Mouse (Mus musculus) gastrocnemius, adult 8-10 months (tissue): ENCODE measurements around the gene Slc25a30. TPM values are rescaled to one million over a fixed set of nuclear protein-coding genes. Genes with fewer than 3 reads are reported as not detected.

Experiments
- DNase-seq, 2 experiments: peaks; one replicate each; pipeline ENCODE4 v3.0.0; 2022; ENCODE audit warnings: low spot score in 2 of 2
- total RNA-seq, 4 experiments: library from RNA; stranded (reverse); gene quantifications; 2 replicates each; pipeline ENCODE4 v1.2.4; 2022

Slc25a30 gene
- total RNA-seq, 4 experiments from 2014 or later = 5.9 to 12.2 (median 7.2) TPM

DNA sequence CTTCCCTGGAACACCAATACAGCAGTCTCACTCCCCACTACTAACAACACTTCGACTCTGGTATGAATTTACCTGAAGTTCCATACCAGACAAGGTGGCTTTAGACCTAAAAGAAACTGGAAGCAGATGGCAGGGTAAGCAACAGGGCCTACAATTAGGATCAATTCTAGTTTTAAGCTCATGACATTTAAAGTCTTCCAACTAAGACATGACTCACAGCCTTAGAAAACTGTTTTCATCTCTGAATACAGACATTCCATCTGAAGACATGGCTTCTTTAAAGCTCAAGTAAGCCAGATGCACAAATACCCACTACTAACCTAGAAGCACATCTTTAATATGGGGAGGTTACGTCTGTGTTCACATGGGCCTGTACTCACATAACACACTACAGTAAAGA, 38.9 kb downstream of the Slc25a30 start:
- DNase-seq = no peak

DNA sequence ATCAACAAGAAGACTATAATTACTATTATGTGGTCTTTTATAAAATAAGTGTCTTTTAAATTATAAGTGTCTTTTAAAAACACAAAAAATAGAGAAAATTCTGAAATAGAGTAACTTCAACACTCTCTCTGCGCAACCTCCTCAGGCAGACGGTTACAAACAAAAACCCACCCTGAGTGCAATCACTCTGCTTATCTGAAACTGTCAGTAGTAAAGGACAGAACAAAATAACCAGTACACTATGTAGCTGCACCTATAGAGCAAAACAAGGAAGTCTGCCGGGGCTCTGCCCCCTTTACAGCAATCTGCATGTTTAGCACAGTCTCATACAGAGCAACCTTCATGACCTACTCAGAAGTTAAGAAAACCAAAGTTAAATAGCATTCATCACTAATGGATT, 44.9 kb downstream of the Slc25a30 start:
- no peak for DNase-seq

GRCm38 (mm10) chr14:75735597-75735996, 51.2 kb downstream of the Slc25a30 start:
- DNase-seq = no peak

GRCm38 (mm10) chr14:75732631-75733030, 54.2 kb downstream of the Slc25a30 start:
- DNase-seq = no peak

DNA sequence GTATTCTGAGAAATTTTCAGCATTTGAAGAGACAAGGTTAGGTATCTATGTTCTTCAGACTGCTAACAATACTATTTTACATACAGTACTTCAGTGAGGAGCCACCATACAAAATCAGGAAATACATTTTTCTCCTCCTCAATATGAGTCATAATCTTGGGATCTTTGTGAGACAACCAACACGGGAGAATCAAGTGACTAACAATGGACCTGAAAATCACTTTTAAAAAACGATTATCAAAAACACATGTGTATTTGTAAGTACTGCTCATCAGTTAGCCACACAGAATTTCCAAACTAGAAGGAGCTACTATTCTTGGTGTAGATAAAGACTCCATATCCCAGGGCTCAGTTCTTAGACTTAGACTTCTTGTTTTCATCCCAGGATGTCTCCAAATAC, 55.5 kb downstream of the Slc25a30 start:
- DNase-seq = no peak

DNA sequence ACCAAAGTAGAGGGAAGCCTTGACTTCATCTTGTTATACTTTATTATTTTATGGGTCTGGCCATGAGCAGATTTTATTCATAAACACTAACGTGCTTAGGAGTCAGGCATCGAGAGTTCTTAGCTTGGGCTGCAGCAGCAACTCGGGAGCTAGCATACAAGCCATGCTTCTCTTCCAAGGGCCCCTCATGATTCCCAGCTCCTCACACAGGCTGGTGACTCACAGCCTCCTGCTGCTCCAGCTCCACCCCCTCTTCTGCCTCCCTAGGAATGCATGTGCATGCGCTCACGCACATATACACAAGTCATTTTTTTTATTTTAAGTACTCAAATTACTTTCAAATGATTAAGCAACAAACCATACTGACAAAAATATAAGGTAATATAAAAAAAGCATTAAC, 58.7 kb downstream of the Slc25a30 start:
- DNase-seq = no peak

- no peak for DNase-seq
Measured at GRCm38 (mm10) chr14:75727046-75727445, 59.8 kb downstream of the Slc25a30 start.

- DNase-seq = no peak
Measured at GRCm38 (mm10) chr14:75722816-75723215, 64.0 kb downstream of the Slc25a30 start.

DNA sequence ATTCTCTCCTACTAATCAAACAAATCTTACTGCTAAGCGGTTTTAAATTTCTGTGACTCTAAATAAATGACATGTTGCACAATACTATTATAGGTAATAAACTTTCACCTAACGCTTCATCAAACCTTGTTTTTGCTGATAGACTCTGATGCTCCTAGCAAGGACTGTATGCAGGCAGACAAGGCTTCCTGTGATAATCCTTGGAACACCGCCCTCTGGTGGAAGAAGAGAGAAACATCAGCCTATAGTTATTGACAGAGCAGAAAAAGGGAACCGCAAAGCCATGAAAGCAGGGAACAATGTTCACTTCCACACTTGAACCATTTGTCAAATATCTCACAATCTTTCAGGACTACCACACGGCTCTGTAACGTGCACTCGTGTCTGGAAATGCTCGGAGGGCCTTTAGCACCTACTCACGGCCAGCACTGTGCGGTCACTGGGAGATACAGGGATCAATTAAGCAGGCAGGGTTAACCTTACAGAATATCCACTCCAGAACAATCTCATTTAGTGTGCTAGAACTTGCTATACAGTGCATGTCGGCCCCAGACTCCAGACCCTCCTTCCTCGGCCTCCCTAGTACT, 64.8 kb downstream of the Slc25a30 start:
- DNase-seq = no peak

- peak; percentile 37 to 41 for DNase-seq
Measured at GRCm38 (mm10) chr14:75720121-75720520, 66.7 kb downstream of the Slc25a30 start.

DNA sequence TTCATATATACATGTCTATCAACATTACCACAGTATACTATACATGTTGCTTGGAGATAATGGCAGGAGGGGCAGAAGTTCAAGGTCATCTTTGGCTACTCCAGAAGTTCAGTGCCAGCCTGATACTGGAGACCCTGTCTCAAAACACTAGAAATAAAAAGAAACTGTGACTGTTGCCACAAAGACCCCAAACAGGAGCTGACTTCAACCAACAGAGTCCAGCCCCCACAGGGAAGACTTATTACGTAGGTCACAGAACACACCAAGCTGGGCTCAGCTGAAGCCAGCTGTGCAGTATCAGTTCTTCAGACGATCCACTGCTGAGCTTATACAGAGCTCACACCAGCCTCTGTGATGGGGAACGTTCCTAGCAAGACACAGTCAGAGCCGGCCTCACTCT, 70.4 kb downstream of the Slc25a30 start:
- no peak for DNase-seq

DNA sequence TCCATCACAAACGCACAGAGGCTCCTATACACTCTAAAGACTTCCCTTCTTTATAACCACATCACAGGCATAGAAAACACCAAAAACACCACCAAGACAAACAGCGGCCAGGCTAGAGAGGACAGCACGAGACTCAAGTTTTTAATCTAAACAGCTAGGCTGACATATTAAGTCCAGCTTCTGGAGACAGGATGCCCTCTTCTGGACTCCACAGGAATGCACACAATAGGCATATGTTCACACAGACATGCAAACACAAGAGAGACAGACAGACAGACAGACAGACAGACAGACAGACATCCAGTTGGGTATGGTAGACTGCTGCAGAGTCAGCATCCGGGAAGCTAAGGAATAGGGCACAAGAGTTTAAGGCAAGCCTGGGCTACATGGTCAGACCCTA, 73.2 kb downstream of the Slc25a30 start:
- DNase-seq = no peak

- no peak for DNase-seq
Measured at GRCm38 (mm10) chr14:75712687-75713086, 74.2 kb downstream of the Slc25a30 start.

- no peak for DNase-seq
Measured at GRCm38 (mm10) chr14:75711731-75712130, 75.1 kb downstream of the Slc25a30 start.

Other genes starting within 250 kb of the Slc25a30 start
- not detected for gene Spert, start 193.9 kb downstream of the Slc25a30 start, total RNA-seq
- gene Erich6b, start 144.8 kb downstream of the Slc25a30 start, total RNA-seq = not detected
- 1 to 10 TPM; 7.3 to 8.8 (median 8.6) TPM for gene Cog3, start 32.5 kb downstream of the Slc25a30 start, total RNA-seq
- gene Tpt1, start 58.1 kb upstream of the Slc25a30 start, total RNA-seq = 1,000 to 10,000 TPM; 3,387 to 4,149 (median 3,897) TPM
- not detected for gene Kctd4, start 168.0 kb upstream of the Slc25a30 start, total RNA-seq
- 10 to 100 TPM; 11.2 to 13.4 (median 12.3) TPM for gene Gtf2f2, start 223.8 kb upstream of the Slc25a30 start, total RNA-seq